Mouse (Mus musculus) stomach, postnatal 0 days (tissue): ENCODE measurements around the gene Afap1.

Experiments
- CTCF ChIP-seq: IDR thresholded peaks from 2 replicates; pipeline ENCODE4 v1.5.1; 2016; ENCODE audit warnings: antibody characterized with exemption, low read depth, mild to moderate bottlenecking, moderate library complexity
- EP300 ChIP-seq: optimal IDR thresholded peaks from 2 replicates; pipeline ENCODE3; 2016; ENCODE audit warnings: antibody characterized with exemption

DNA sequence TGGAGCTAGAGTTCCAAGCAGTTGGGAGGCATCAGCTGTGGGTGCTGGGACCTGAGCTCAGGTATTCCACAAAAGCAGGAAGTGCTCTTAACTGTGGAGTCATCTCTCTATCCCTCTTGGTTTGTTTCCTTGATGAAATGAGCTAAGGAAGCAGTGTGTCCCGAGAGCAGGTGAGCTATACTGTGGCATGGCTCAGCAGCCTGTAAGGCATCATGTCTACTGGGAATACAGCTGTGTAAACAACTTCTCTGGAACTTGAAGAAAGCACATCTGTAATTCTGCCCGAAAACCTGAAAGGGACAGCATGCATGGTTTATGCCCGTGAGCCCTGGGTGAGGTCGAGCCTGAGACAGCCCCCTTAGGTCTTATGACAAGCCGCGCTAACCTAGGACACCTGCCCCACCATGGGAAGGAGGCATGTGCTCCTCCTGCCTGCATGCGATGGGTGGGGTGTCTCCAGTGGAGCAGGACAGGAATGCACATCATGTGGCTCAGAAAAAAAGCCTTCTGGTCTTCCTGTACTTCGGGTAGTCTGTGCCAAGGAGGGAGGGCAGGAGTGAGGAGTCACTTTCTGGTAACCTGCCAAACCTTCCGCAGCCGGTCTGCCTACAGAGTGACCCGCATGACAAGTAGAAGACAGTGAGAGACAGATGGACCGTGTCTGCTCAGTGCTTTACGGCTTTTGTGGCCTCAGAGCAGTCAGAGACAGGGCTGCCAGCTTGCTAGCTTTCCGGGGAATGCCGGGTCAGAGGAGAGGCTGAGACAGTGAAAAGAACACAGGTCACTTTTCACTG, 14.7 kb downstream of the Afap1 start:
- TF ChIP-seq CTCF, result peak; percentile 17; the same call in 1 of the 2 replicates
- TF ChIP-seq EP300, result no peak
